Mouse (Mus musculus) lung, adult 2 months (tissue): ENCODE results near the gene Nppa.

ENCODE experiments used
- CTCF ChIP-seq: fragments of 200-500 bp; IDR thresholded peaks from 2 replicates; pipeline ENCODE4 v1.5.1; 2011; ENCODE audit warnings: mild to moderate bottlenecking, low read length, control low read depth; ENCODE audit not compliant: insufficient read depth
- POLR2A ChIP-seq: fragments of 200-500 bp; IDR thresholded peaks from 2 replicates; pipeline ENCODE4 v1.6.1; 2011; ENCODE audit warnings: low read depth, mild to moderate bottlenecking, control low read depth, low read length, borderline replicate concordance; ENCODE audit errors: extremely low read depth

- TF ChIP-seq CTCF = no peak
- no peak for TF ChIP-seq POLR2A
These were observed 31.7 kb upstream of the Nppa start for GRCm38 (mm10) chr4:147968816-147969215.
